Mouse (Mus musculus): ENCODE results near the gene B4galt3. TPM values are rescaled to one million over a fixed set of nuclear protein-coding genes. Genes with fewer than 3 reads are reported as not detected.

Gene B4galt3
- total and polyA plus RNA-seq, 3 experiments = 16.8 to 33.1 TPM; not detected in 1

GRCm38 (mm10) chr1:171247916-171248315 lies 22.2 kb upstream of the B4galt3 start:
- Histone ChIP-seq H3K27ac (ENCODE audit: control insufficient read depth, low read depth, low read length) (peak overlapping the region; percentile 78), H3K4me3 (ENCODE audit: control insufficient read depth in 1 of 2, insufficient read depth in 1 of 2, low read depth in 2 of 2, low read length in 2 of 2) (peak overlapping the region; percentile 69 to 71), H3K9ac (ENCODE audit: control insufficient read depth, low read depth, low read length, poor library complexity, severe bottlenecking) (peak overlapping the region; percentile 72), H3K27me3 (ENCODE audit: control insufficient read depth in 1 of 2, insufficient read depth in 2 of 2, low read length in 2 of 2) (no peaks in the 10 kb centered on the region; a peak in 1 of 4 replicates), H3K4me1 (ENCODE audit: control insufficient read depth in 1 of 2, insufficient read depth in 2 of 2, low read length in 2 of 2) (peaks cover 2 to 21% of the 10 kb centered on the region in 2 experiments; a peak in 3 of 4 replicates), H3K79me2 (ENCODE audit: control insufficient read depth, insufficient read depth, low read length, poor library complexity) (peaks cover 11% of the 10 kb centered on the region), H3K36me3 (ENCODE audit: control insufficient read depth in 1 of 2, insufficient read depth in 2 of 2, low read length in 2 of 2) (peaks cover 0 to 12% of the 10 kb centered on the region in 2 experiments; a peak in 2 of 4 replicates), H3K9me3 (replicated peaks; ENCODE audit: insufficient read depth, low read length) (no peaks in the 10 kb centered on the region)
- no peak for DNase-seq (ENCODE audit: low read depth, low spot score)
- no peak for TF ChIP-seq BHLHE40 (IDR thresholded peaks at IDR 0.05; ENCODE audit: borderline replicate concordance, low read depth, low read length)
- no peak for TF ChIP-seq RCOR1 (IDR thresholded peaks at IDR 0.05; ENCODE audit: low read depth, low read length)
- TF ChIP-seq MYC (IDR thresholded peaks at IDR 0.05; ENCODE audit: low read depth, low read length) = no peak
- no peak for TF ChIP-seq CHD2 (IDR thresholded peaks at IDR 0.05; ENCODE audit: low read length)
- TF ChIP-seq UBTF (IDR thresholded peaks at IDR 0.05; ENCODE audit: borderline replicate concordance, insufficient read depth, low read depth, low read length) = no peak
- no peak for TF ChIP-seq ZKSCAN1 (IDR thresholded peaks at IDR 0.05; ENCODE audit: low read depth, low read length)

- no peak overlapping the region for H3K4me3 ChIP-seq (ENCODE audit: control insufficient read depth in 1 of 2, insufficient read depth in 1 of 2, low read depth in 2 of 2, low read length in 2 of 2)
- no peak for DNase-seq (ENCODE audit: low read depth, low spot score)
- peaks cover 0 to 12% of the 10 kb centered on the region in 2 experiments; a peak in 2 of 4 replicates for H3K36me3 ChIP-seq (ENCODE audit: control insufficient read depth in 1 of 2, insufficient read depth in 2 of 2, low read length in 2 of 2)
- peaks cover 0 to 1% of the 10 kb centered on the region in 2 experiments; a peak in 1 of 4 replicates for H3K27me3 ChIP-seq (ENCODE audit: control insufficient read depth in 1 of 2, insufficient read depth in 2 of 2, low read length in 2 of 2)
- H3K9ac ChIP-seq (ENCODE audit: control insufficient read depth, low read depth, low read length, poor library complexity, severe bottlenecking) = no peak overlapping the region
- H3K9me3 ChIP-seq (replicated peaks; ENCODE audit: insufficient read depth, low read length) = no peaks in the 10 kb centered on the region
- H3K27ac ChIP-seq (ENCODE audit: control insufficient read depth, low read depth, low read length) = no peak overlapping the region
- peaks cover 2 to 21% of the 10 kb centered on the region in 2 experiments; a peak in 3 of 4 replicates for H3K4me1 ChIP-seq (ENCODE audit: control insufficient read depth in 1 of 2, insufficient read depth in 2 of 2, low read length in 2 of 2)
- TF ChIP-seq EP300 (IDR thresholded peaks at IDR 0.05; ENCODE audit: low read depth in 1 of 2, low read length in 2 of 2) (no peak), MYB (IDR thresholded peaks at IDR 0.05; ENCODE audit: low read depth, low read length) (no peak)
- H3K79me2 ChIP-seq (ENCODE audit: control insufficient read depth, insufficient read depth, low read length, poor library complexity) = peaks cover 11% of the 10 kb centered on the region
Measured at GRCm38 (mm10) chr1:171248386-171249226, 21.5 kb upstream of the B4galt3 start.

- H3K79me2 ChIP-seq (ENCODE audit: control insufficient read depth, insufficient read depth, low read length, poor library complexity) = peaks cover 11% of the 10 kb centered on the region
- H3K4me3 ChIP-seq (ENCODE audit: control insufficient read depth in 1 of 2, insufficient read depth in 1 of 2, low read depth in 2 of 2, low read length in 2 of 2) = no peak within 1 kb of the TSS
- no peak within 1 kb of the TSS for H3K9ac ChIP-seq (ENCODE audit: control insufficient read depth, low read depth, low read length, poor library complexity, severe bottlenecking)
- no peaks in the 10 kb centered on the region for H3K9me3 ChIP-seq (replicated peaks; ENCODE audit: insufficient read depth, low read length)
- H3K36me3 ChIP-seq (ENCODE audit: control insufficient read depth in 1 of 2, insufficient read depth in 2 of 2, low read length in 2 of 2) = peaks cover 0 to 9% of the 10 kb centered on the region in 2 experiments; a peak in 2 of 4 replicates
- no peak within 1 kb of the TSS for H3K27ac ChIP-seq (ENCODE audit: control insufficient read depth, low read depth, low read length)
- H3K4me1 ChIP-seq (ENCODE audit: control insufficient read depth in 1 of 2, insufficient read depth in 2 of 2, low read length in 2 of 2) = peaks cover 2 to 20% of the 10 kb centered on the region in 2 experiments; a peak in 3 of 4 replicates
- H3K27me3 ChIP-seq (ENCODE audit: control insufficient read depth in 1 of 2, insufficient read depth in 2 of 2, low read length in 2 of 2) = peaks cover 0 to 3% of the 10 kb centered on the region in 2 experiments; a peak in 1 of 4 replicates
- no peak for DNase-seq (ENCODE audit: low read depth, low spot score)
- TF ChIP-seq TCF12 (IDR thresholded peaks at IDR 0.05; ENCODE audit: low read depth, low read length) (no peak), ZC3H11A (IDR thresholded peaks at IDR 0.05; ENCODE audit: low read depth, low read length) (no peak), POLR2A (IDR thresholded peaks at IDR 0.05; ENCODE audit: control insufficient read depth in 1 of 2, insufficient read depth in 1 of 2, low read depth in 1 of 2, low read length in 2 of 2, poor library complexity in 1 of 2) (no peak), ZMIZ1 (IDR thresholded peaks at IDR 0.05; ENCODE audit: low read depth, low read length) (no peak), SMC3 (IDR thresholded peaks at IDR 0.05; ENCODE audit: low read depth, low read length) (no peak), CHD1 (IDR thresholded peaks at IDR 0.05; ENCODE audit: low read depth, low read length) (no peak), EP300 (IDR thresholded peaks at IDR 0.05; ENCODE audit: low read depth in 1 of 2, low read length in 2 of 2) (no peak), NRF1 (IDR thresholded peaks at IDR 0.05; ENCODE audit: insufficient read depth, low read depth, low read length, poor library complexity, severe bottlenecking) (no peak), MAFK (IDR thresholded peaks at IDR 0.05; ENCODE audit: borderline replicate concordance, low read depth, low read length) (no peak), KAT2A (conservative IDR thresholded peaks at IDR 0.05; ENCODE audit: low read depth, low read length) (no peak), USF1 (IDR thresholded peaks at IDR 0.05; ENCODE audit: low read depth, low read length) (no peak), E2F4 (IDR thresholded peaks at IDR 0.05; ENCODE audit: borderline replicate concordance, low read depth, low read length) (no peak), ETS1 (IDR thresholded peaks at IDR 0.05; ENCODE audit: low read depth, low read length) (no peak), MAZ (IDR thresholded peaks at IDR 0.05; ENCODE audit: low read depth, low read length) (no peak), MEF2A (IDR thresholded peaks at IDR 0.05; ENCODE audit: extremely low read depth, insufficient replicate concordance, low read depth, low read length, poor library complexity, severe bottlenecking) (no peak)
Measured at GRCm38 (mm10) chr1:171249913-171250600, 20.1 kb upstream of the B4galt3 start, which contains the start of gene Adamts4. Gene Adamts4, plus strand, starts transcription at chr1:171250421.
